Mouse (Mus musculus): ENCODE results near the gene Prkcq. TPM values are rescaled to one million over a fixed set of nuclear protein-coding genes. Genes with fewer than 3 reads are reported as not detected.
A peak's percentile ranks its signal among the peaks of the same experiment; 100 is the strongest.

Prkcq gene
- polyA plus RNA-seq (2014; fragmentation: Nextera tagmentation; extraction: Ambion mirVana), result 3.6 and 5.4 TPM in 2 replicates

GRCm38 (mm10) chr2:11171754-11172501, at the start of gene Prkcq:
Gene Prkcq, plus strand, starts transcription at chr2:11172108.
- H3K27ac ChIP-seq (replicated peaks; ENCODE audit: low read depth, low read length), result no peak within 1 kb of the TSS
- peak within 1 kb of the TSS; percentile 52 for H3K4me3 ChIP-seq (replicated peaks; ENCODE audit: low read depth, low read length)
- H3K4me2 ChIP-seq (ENCODE audit: low read length), result peak within 1 kb of the TSS; percentile 90
- H3K27me3 ChIP-seq (ENCODE audit: control insufficient read depth, insufficient read depth, low read length), result peaks cover 12% of the 10 kb centered on the region
- 1% methylated on average over 51 of the region's 51 CpGs for WGBS
- H3K9me3 ChIP-seq (ENCODE audit: control insufficient read depth, low read length), result no peaks in the 10 kb centered on the region
- 0 out of 2 replicates have a peak, but pooled peaks cover 8% of the 10 kb centered on the region for H3K4me1 ChIP-seq (ENCODE audit: control insufficient read depth, insufficient read depth, low read length)
- peak within 1 kb of the TSS; percentile 60 for H3K9ac ChIP-seq (replicated peaks; ENCODE audit: low read length)
- DNase-seq (peak; percentile 75), ATAC-seq (ENCODE audit: low FRiP score, low TSS enrichment) (peak; percentile 83)
- no peaks in the 10 kb centered on the region for H3K36me3 ChIP-seq (ENCODE audit: control insufficient read depth, insufficient read depth, low read length)

DNA sequence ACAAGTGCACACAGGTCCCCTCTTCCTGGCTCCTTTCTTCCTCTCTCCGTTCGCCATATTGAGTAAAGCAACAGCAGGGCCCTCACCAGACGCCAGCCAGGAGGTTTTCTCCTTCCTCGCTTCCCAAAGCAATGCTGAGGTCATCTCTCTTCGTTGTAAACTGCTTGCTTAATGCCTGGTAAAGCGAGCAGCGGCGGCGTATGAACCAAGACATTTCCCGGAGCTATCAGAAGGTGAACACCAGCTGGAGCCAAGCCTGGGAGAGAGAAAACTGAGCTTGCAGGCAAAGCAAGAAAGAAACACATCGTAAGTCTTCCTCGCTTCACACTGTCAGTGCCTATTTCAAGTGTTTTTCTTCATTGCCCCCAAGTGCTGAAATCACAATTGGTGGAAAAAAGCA, 41.0 kb upstream of the Prkcq start:
- Histone ChIP-seq H3K9ac (replicated peaks; ENCODE audit: low read length) (no peak overlapping the region), H3K4me3 (replicated peaks; ENCODE audit: low read depth, low read length) (no peak overlapping the region), H3K27me3 (ENCODE audit: control insufficient read depth, insufficient read depth, low read length) (no peaks in the 10 kb centered on the region), H3K36me3 (ENCODE audit: control insufficient read depth, insufficient read depth, low read length) (no peaks in the 10 kb centered on the region), H3K4me1 (ENCODE audit: control insufficient read depth, insufficient read depth, low read length) (no peaks in the 10 kb centered on the region), H3K4me2 (ENCODE audit: low read length) (no peak overlapping the region), H3K27ac (replicated peaks; ENCODE audit: low read depth, low read length) (no peak overlapping the region), H3K9me3 (ENCODE audit: control insufficient read depth, low read length) (no peaks in the 10 kb centered on the region)
- 90% methylated on average over 12 of the region's 12 CpGs for WGBS
- no peak for DNase-seq
- no peak for ATAC-seq (ENCODE audit: low FRiP score, low TSS enrichment)

GRCm38 (mm10) chr2:11135718-11136117, 36.2 kb upstream of the Prkcq start:
- no peak overlapping the region for H3K4me2 ChIP-seq (ENCODE audit: low read length)
- no peaks in the 10 kb centered on the region for H3K27me3 ChIP-seq (ENCODE audit: control insufficient read depth, insufficient read depth, low read length)
- H3K27ac ChIP-seq (replicated peaks; ENCODE audit: low read depth, low read length), result no peak overlapping the region
- ATAC-seq (ENCODE audit: low FRiP score, low TSS enrichment) (no peak), DNase-seq (no peak)
- H3K9me3 ChIP-seq (ENCODE audit: control insufficient read depth, low read length), result no peaks in the 10 kb centered on the region
- H3K4me3 ChIP-seq (replicated peaks; ENCODE audit: low read depth, low read length), result no peak overlapping the region
- H3K4me1 ChIP-seq (ENCODE audit: control insufficient read depth, insufficient read depth, low read length), result no peaks in the 10 kb centered on the region
- H3K36me3 ChIP-seq (ENCODE audit: control insufficient read depth, insufficient read depth, low read length), result no peaks in the 10 kb centered on the region
- H3K9ac ChIP-seq (replicated peaks; ENCODE audit: low read length), result no peak overlapping the region
- 78% methylated on average over 6 of the region's 6 CpGs for WGBS

GRCm38 (mm10) chr2:11138076-11138475, 33.8 kb upstream of the Prkcq start:
- no peak overlapping the region for H3K27ac ChIP-seq (replicated peaks; ENCODE audit: low read depth, low read length)
- no peaks in the 10 kb centered on the region for H3K36me3 ChIP-seq (ENCODE audit: control insufficient read depth, insufficient read depth, low read length)
- ATAC-seq (ENCODE audit: low FRiP score, low TSS enrichment), result no peak
- H3K9ac ChIP-seq (replicated peaks; ENCODE audit: low read length), result no peak overlapping the region
- no peaks in the 10 kb centered on the region for H3K9me3 ChIP-seq (ENCODE audit: control insufficient read depth, low read length)
- H3K4me2 ChIP-seq (ENCODE audit: low read length), result no peak overlapping the region
- H3K4me3 ChIP-seq (replicated peaks; ENCODE audit: low read depth, low read length), result no peak overlapping the region
- H3K4me1 ChIP-seq (ENCODE audit: control insufficient read depth, insufficient read depth, low read length), result no peaks in the 10 kb centered on the region
- 93% methylated on average over 6 of the region's 6 CpGs for WGBS
- no peak for DNase-seq
- no peaks in the 10 kb centered on the region for H3K27me3 ChIP-seq (ENCODE audit: control insufficient read depth, insufficient read depth, low read length)

DNA sequence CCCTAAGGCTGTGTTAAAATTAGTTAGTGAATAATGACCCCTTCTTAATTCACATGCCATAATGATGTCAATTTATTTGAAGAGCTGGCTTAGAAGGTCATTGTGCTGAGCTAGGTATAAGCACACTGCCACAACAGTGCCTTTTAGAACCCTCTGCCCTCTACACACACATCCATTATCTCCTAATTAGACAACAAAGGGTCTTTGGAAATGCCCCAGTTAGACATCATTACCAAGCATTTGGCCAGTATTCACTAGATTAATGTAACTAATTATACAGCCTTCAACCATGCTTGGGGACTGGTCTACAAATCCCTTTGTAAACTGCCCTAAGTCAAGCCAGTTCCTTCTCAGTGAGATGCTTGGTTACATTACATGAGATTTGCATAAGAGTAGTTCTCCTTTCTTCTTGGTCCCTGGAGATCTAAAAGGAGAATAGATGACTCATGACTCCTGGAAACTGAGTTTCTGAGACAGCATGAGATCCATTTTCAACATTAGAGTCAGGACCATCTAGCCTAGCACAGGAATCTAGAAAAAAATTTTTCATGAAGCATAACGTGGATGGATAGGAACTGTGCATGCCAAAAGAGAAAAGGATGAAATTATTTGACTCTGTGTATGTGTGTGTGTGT, 32.3 kb upstream of the Prkcq start:
- ATAC-seq (ENCODE audit: low FRiP score, low TSS enrichment), result no peak
- H3K9ac ChIP-seq (replicated peaks; ENCODE audit: low read length), result no peak overlapping the region
- no peak overlapping the region for H3K27ac ChIP-seq (replicated peaks; ENCODE audit: low read depth, low read length)
- WGBS, result 65% methylated on average over 1 of the region's 1 CpGs
- no peaks in the 10 kb centered on the region for H3K9me3 ChIP-seq (ENCODE audit: control insufficient read depth, low read length)
- no peaks in the 10 kb centered on the region for H3K4me1 ChIP-seq (ENCODE audit: control insufficient read depth, insufficient read depth, low read length)
- H3K4me2 ChIP-seq (ENCODE audit: low read length), result no peak overlapping the region
- H3K27me3 ChIP-seq (ENCODE audit: control insufficient read depth, insufficient read depth, low read length), result no peaks in the 10 kb centered on the region
- DNase-seq, result no peak
- no peaks in the 10 kb centered on the region for H3K36me3 ChIP-seq (ENCODE audit: control insufficient read depth, insufficient read depth, low read length)
- H3K4me3 ChIP-seq (replicated peaks; ENCODE audit: low read depth, low read length), result no peak overlapping the region

DNA sequence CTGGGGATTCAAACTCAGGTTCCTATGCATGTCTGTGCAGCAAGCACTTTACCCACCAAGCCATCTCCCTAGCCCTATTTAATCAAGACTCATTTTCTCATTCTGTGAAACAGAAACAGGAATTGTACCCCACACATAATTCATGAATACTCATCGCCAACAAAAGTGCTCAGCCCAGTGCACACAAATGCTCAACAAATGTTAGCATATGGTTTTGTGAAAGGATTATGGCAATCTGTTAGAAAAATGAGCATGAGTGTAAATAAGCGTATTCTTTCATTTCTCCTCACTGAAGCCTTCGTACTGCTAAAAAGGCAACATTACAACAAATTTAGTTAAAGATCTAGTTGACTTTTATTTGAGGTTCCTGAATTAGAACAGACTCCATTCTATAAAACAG, 31.5 kb upstream of the Prkcq start:
- no peak for ATAC-seq (ENCODE audit: low FRiP score, low TSS enrichment)
- H3K9me3 ChIP-seq (ENCODE audit: control insufficient read depth, low read length), result no peaks in the 10 kb centered on the region
- WGBS, result 88% methylated on average over 3 of the region's 3 CpGs
- no peaks in the 10 kb centered on the region for H3K4me1 ChIP-seq (ENCODE audit: control insufficient read depth, insufficient read depth, low read length)
- H3K9ac ChIP-seq (replicated peaks; ENCODE audit: low read length), result no peak overlapping the region
- H3K4me3 ChIP-seq (replicated peaks; ENCODE audit: low read depth, low read length), result no peak overlapping the region
- H3K36me3 ChIP-seq (ENCODE audit: control insufficient read depth, insufficient read depth, low read length), result no peaks in the 10 kb centered on the region
- no peak for DNase-seq
- H3K4me2 ChIP-seq (ENCODE audit: low read length), result no peak overlapping the region
- no peak overlapping the region for H3K27ac ChIP-seq (replicated peaks; ENCODE audit: low read depth, low read length)
- H3K27me3 ChIP-seq (ENCODE audit: control insufficient read depth, insufficient read depth, low read length), result no peaks in the 10 kb centered on the region

GRCm38 (mm10) chr2:11149091-11149490, 22.8 kb upstream of the Prkcq start:
- Histone ChIP-seq H3K4me1 (ENCODE audit: control insufficient read depth, insufficient read depth, low read length) (no peaks in the 10 kb centered on the region), H3K9me3 (ENCODE audit: control insufficient read depth, low read length) (no peaks in the 10 kb centered on the region), H3K27ac (replicated peaks; ENCODE audit: low read depth, low read length) (no peak overlapping the region), H3K36me3 (ENCODE audit: control insufficient read depth, insufficient read depth, low read length) (no peaks in the 10 kb centered on the region), H3K4me3 (replicated peaks; ENCODE audit: low read depth, low read length) (no peak overlapping the region), H3K27me3 (ENCODE audit: control insufficient read depth, insufficient read depth, low read length) (no peaks in the 10 kb centered on the region), H3K4me2 (ENCODE audit: low read length) (no peak overlapping the region), H3K9ac (replicated peaks; ENCODE audit: low read length) (no peak overlapping the region)
- ATAC-seq (ENCODE audit: low FRiP score, low TSS enrichment) (no peak), DNase-seq (no peak)
- 95% methylated on average over 4 of the region's 4 CpGs for WGBS

DNA sequence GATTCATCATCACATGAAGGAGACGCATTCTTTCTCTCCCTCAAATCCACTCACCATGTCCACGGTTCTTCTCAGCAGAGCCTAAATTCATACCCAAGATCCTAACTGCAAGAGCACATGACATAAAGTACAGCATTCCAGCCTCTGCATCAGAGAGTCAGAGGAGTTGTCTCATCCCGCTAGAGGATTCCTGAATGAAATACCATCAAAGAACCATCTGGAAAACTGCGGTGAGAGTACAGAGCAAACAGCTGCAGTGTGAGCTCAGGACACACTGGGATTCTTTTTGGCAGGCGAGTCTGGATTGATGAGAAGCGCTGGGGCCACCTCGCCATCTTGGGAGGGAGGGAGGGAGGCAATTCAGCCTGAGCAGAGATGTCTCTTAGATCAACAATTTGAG, 20.9 kb upstream of the Prkcq start:
- Histone ChIP-seq H3K9ac (replicated peaks; ENCODE audit: low read length) (no peak overlapping the region), H3K4me1 (ENCODE audit: control insufficient read depth, insufficient read depth, low read length) (no peaks in the 10 kb centered on the region), H3K4me3 (replicated peaks; ENCODE audit: low read depth, low read length) (no peak overlapping the region), H3K9me3 (ENCODE audit: control insufficient read depth, low read length) (no peaks in the 10 kb centered on the region), H3K27me3 (ENCODE audit: control insufficient read depth, insufficient read depth, low read length) (no peaks in the 10 kb centered on the region), H3K4me2 (ENCODE audit: low read length) (no peak overlapping the region), H3K36me3 (ENCODE audit: control insufficient read depth, insufficient read depth, low read length) (no peaks in the 10 kb centered on the region), H3K27ac (replicated peaks; ENCODE audit: low read depth, low read length) (no peak overlapping the region)
- ATAC-seq (ENCODE audit: low FRiP score, low TSS enrichment) (no peak), DNase-seq (no peak)
- 79% methylated on average over 7 of the region's 7 CpGs for WGBS

All from midbrain, embryonic 14.5 days (tissue).